Mouse (Mus musculus) lung, adult 2 months (tissue): ENCODE results near the gene Tmprss4.

Source experiments
- CTCF ChIP-seq: fragments of 200-500 bp; IDR thresholded peaks from 2 replicates; pipeline ENCODE4 v1.5.1; 2011; ENCODE audit warnings: mild to moderate bottlenecking, low read length, control low read depth; ENCODE audit not compliant: insufficient read depth
- POLR2A ChIP-seq: fragments of 200-500 bp; IDR thresholded peaks from 2 replicates; pipeline ENCODE4 v1.6.1; 2011; ENCODE audit warnings: low read depth, mild to moderate bottlenecking, control low read depth, low read length, borderline replicate concordance; ENCODE audit errors: extremely low read depth

- TF ChIP-seq CTCF (no peak), POLR2A (no peak)
Observed at GRCm38 (mm10) chr9:45196125-45196830, 7.6 kb downstream of the Tmprss4 start.
